Mouse (Mus musculus) left cerebral cortex, adult 9 months (tissue): Measurements from ENCODE around the gene Glp1r.

Experiments used
- DNase-seq, 2 experiments: peaks; one replicate each; pipeline ENCODE4 v3.0.0; 2022; ENCODE audit warnings: low spot score in 2 of 2

The Glp1r gene

GRCm38 (mm10) chr17:30912536-30912935 is 10.9 kb downstream of the Glp1r start:
- DNase-seq, result no peak

DNA sequence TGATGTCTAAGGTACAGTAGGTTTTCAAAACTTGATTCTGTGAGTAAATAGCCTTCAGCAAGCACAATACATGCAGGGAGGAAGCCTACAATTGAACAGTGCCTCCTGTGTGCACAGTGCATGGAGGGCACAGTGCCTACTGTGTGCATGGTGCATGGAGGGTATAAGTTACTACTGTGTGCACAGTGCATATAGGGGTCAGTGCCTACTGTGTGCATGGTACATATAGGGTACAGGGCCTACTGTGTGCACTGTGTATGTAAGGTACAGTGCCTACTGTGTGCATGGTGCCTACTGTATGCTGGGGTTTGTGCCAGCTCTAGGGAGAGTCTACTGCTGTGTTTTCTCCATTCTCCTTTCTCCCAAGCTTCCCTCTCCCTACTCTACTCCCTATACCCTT is 12.6 kb downstream of the Glp1r start:
- DNase-seq, result no peak

DNA sequence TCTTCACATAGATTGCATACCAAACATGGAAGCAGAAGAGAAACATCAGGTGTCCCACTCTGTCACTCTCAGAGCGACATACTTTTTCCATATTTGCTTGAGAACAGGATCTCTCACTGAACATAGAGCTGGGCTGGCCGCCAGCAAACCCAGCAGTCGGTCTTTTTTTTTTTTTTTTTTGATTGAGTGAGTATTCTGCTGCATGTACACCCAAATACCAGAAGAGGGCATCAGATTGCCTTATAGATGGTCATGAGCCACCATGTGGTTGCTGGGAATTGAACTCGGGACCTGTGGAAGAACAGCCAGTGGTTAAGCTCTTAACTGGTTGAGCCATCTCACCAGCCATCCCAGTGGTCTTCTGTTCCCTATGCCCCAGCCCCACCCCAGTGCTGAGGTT is 21.9 kb downstream of the Glp1r start:
- no peak for DNase-seq

GRCm38 (mm10) chr17:30930827-30931226 is 29.2 kb downstream of the Glp1r start:
- no peak for DNase-seq

DNA sequence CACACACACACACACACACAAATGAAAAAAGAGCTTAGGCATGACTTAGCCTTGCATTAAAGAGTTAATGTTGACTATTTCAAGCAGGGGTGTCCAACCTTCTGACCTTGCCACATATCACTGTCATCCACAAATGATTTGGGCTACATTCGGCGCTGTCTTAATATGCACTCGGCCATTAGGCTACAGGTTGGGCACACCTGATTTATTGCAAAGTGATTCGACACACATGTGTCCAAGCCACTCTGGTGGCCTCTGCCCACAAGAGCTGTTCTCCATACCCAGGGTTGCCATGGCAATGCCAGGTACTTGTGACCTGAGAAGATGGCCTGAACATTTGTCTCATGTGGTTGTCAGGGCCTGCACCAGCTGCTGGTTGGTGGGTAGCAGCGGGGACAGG is 31.2 kb downstream of the Glp1r start:
- no peak for DNase-seq

- no peak for DNase-seq
Observed at GRCm38 (mm10) chr17:30935301-30935700, 33.7 kb downstream of the Glp1r start.

GRCm38 (mm10) chr17:30938554-30938953 is 36.9 kb downstream of the Glp1r start:
- DNase-seq, result no peak

GRCm38 (mm10) chr17:30948382-30948781 is 46.8 kb downstream of the Glp1r start:
- no peak for DNase-seq

DNA sequence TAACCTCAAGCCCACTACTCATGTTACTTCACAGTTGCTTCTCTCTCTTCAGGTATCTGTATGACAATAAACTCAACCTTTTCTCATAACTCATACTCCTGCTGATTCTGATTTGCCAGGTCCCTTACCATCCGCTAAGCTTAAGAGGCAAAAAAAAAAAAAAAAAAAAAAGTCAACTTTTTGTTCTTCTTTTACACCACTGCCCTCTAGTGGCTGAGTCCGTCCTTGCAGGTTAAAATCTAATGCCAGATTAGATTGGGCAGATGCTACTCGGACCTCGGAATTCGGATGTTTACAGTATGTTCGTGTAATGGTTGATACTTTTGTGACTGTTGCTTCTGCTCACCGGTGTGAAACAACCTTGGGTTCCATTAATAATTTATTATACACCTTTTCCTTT is 49.2 kb downstream of the Glp1r start:
- DNase-seq, result peak in 1 of 2 experiments; percentile 76

- DNase-seq, result peak in 1 of 2 experiments; percentile 8
Observed at GRCm38 (mm10) chr17:30951600-30951999, 50.0 kb downstream of the Glp1r start.

- no peak for DNase-seq
Observed at GRCm38 (mm10) chr17:30954340-30954739, 52.7 kb downstream of the Glp1r start, which contains the start of gene Umodl1. Umodl1 (plus strand) TSS chr17:30954640.

GRCm38 (mm10) chr17:30961936-30962592 is 60.4 kb downstream of the Glp1r start:
- no peak for DNase-seq

- DNase-seq, result no peak
Observed at GRCm38 (mm10) chr17:30962880-30963279, 61.3 kb downstream of the Glp1r start.

- DNase-seq, result no peak
Observed at GRCm38 (mm10) chr17:30969983-30970382, 68.4 kb downstream of the Glp1r start.

DNA sequence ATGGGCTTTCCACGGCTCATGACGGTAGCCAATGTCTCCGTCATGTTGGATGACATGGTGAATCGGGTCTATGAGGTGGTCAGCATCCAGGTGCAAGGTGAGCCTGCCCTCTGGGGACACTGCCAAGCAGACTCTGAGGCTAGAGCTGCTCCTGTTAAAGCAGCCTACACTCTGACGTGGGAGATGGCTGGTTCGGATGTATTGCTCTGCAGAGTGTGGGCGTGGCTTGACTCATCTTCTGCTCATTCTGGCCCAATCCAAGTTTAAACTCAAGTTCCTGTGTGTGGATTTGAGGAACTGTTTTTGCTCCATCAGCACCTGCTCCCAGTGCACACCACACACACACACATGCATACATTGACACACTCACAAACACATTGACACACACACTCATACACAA is 70.3 kb downstream of the Glp1r start:
- DNase-seq, result peak; percentile 48 to 68

- DNase-seq, result peak; percentile 21 to 22
Observed at GRCm38 (mm10) chr17:30973332-30973731, 71.7 kb downstream of the Glp1r start.

GRCm38 (mm10) chr17:30977290-30977689 is 75.7 kb downstream of the Glp1r start:
- peak; percentile 11 to 16 for DNase-seq

DNA sequence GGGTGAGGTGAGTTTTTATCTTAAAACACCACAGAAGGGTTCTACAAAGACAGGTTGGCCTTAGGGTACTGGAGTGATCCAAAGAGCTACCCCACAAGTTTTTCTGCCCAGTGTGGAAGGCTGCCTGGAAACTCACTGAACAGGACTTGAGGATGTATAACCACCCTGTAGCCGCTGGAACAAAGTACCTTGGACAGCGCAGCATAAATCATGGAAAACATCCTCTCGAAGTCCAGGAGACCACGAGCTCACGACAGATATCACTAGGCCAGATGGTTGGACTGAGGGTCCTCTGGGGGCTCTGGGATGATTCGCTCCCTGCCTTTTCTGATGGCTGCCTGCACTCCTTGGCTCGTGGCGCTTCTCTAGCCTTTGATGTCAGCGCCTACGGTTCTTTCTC is 76.9 kb downstream of the Glp1r start:
- no peak for DNase-seq

DNA sequence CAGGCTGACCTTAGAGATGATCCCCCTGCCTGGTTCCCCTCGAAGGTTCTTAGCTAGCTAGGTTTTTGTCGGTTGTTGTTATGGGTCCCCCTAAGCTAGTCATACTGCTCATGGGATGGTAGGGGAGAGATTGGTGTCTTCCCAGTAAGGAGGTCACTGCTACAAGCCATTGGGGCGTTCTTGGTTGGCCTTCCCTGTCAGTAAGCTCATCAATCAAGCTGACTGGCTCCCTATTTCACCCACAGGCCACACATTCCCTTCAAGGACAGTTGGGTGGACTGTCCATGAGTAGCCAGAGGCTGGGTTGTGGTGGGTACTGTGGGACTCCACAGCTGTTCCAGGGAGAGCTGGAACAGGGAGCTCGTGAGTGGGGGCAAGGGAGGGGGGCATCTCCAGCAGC is 81.9 kb downstream of the Glp1r start:
- DNase-seq, result no peak

- peak in 1 of 2 experiments; percentile 22 for DNase-seq
Observed at GRCm38 (mm10) chr17:30990254-30990653, 88.6 kb downstream of the Glp1r start.
